In genomic region chr7:16326607-16326971, GRCm38 (mm10) we compare ENCODE assay signal across 10 mouse cellular contexts. TPM values are rescaled to one million over a fixed set of nuclear protein-coding genes. Genes with fewer than 3 reads are reported as not detected.
DNase-seq lines count a peak whose midpoint lies in the region; ATAC-seq and TF ChIP-seq lines count a peak whose summit lies in the region.
"Had no signal": no experiment of that assay in that cellular context is flagged by ENCODE, and none has a peak within 500 bp of the region (broad histone marks: within the 10 kb centered on the region; RNA-seq: fewer than 3 reads in every experiment).

No protein-coding gene starts in this region.

- no peaks in the 10 kb centered on the region for H3K27me3 ChIP-seq in forebrain, embryonic 10.5 days (ENCODE audit: poor library complexity, severe bottlenecking)
- no peaks in the 10 kb centered on the region for H3K27me3 ChIP-seq in forebrain, embryonic 11.5 days (ENCODE audit: control insufficient read depth, insufficient read depth, low read length)
- no peaks in the 10 kb centered on the region for H3K27me3 ChIP-seq in intestine, embryonic 14.5 days (replicated peaks; ENCODE audit: control insufficient read depth, insufficient read depth, low read length)
- no peaks in the 10 kb centered on the region for H3K27me3 ChIP-seq in intestine, postnatal 0 days (replicated peaks; ENCODE audit: control insufficient read depth, insufficient read depth, low read length)
- no peaks in the 10 kb centered on the region for H3K27me3 ChIP-seq in liver, embryonic 13.5 days
- H3K27me3 ChIP-seq: embryonic facial prominence, embryonic 15.5 days; megakaryocyte, embryonic 14.5 days had no signal

- no peak overlapping the region for H3K4me3 ChIP-seq in forebrain, embryonic 10.5 days
- no peak overlapping the region for H3K4me3 ChIP-seq in forebrain, embryonic 11.5 days (ENCODE audit: low read depth, low read length)
- no peak overlapping the region for H3K4me3 ChIP-seq in intestine, embryonic 14.5 days (ENCODE audit: low read depth, low read length)
- H3K4me3 ChIP-seq in intestine, postnatal 0 days (ENCODE audit: low read depth, low read length): no peak overlapping the region
- H3K4me3 ChIP-seq in liver, embryonic 13.5 days (replicated peaks): no peak overlapping the region
- H3K4me3 ChIP-seq: embryonic facial prominence, embryonic 15.5 days had no signal

- no peak overlapping the region for H3K4me2 ChIP-seq in forebrain, embryonic 11.5 days (ENCODE audit: low read depth, low read length, severe bottlenecking)
- no peak overlapping the region for H3K4me2 ChIP-seq in intestine, embryonic 14.5 days (ENCODE audit: low read length)
- no peak overlapping the region for H3K4me2 ChIP-seq in intestine, postnatal 0 days (replicated peaks; ENCODE audit: low read depth)
- no peak overlapping the region for H3K4me2 ChIP-seq in liver, embryonic 13.5 days
- H3K4me2 ChIP-seq: embryonic facial prominence, embryonic 15.5 days had no signal

- no peak overlapping the region for H3K9ac ChIP-seq in forebrain, embryonic 11.5 days (ENCODE audit: low read length)
- H3K9ac ChIP-seq in intestine, embryonic 14.5 days (ENCODE audit: low read length): no peak overlapping the region
- H3K9ac ChIP-seq in intestine, postnatal 0 days (ENCODE audit: low read depth, low read length): no peak overlapping the region
- no peak overlapping the region for H3K9ac ChIP-seq in liver, embryonic 13.5 days
- H3K9ac ChIP-seq: embryonic facial prominence, embryonic 15.5 days had no signal

- no peak for TF ChIP-seq CTCF in intestine, postnatal 0 days (IDR thresholded peaks at IDR 0.05; ENCODE audit: low read depth)

- H3K27ac ChIP-seq in forebrain, embryonic 10.5 days: peak overlapping the region; percentile 30; the same call in 1 of the 2 replicates
- no peak overlapping the region for H3K27ac ChIP-seq in forebrain, embryonic 11.5 days (ENCODE audit: low read depth, low read length)
- H3K27ac ChIP-seq in intestine, embryonic 14.5 days (ENCODE audit: low read depth): no peak overlapping the region
- H3K27ac ChIP-seq in intestine, postnatal 0 days (ENCODE audit: low read depth, low read length): no peak overlapping the region
- H3K27ac ChIP-seq in liver, embryonic 13.5 days: peak overlapping the region; percentile 45

- DNase-seq in forebrain, embryonic 10.5 days (ENCODE audit: extremely low spot score, low spot score): no peak
- DNase-seq in forebrain, embryonic 11.5 days (ENCODE audit: low spot score): no peak
- DNase-seq in intestine, embryonic 14.5 days (ENCODE audit: low spot score): no peak
- peak; percentile 23 for DNase-seq in ES-CJ7 (ENCODE audit: low read depth, low spot score)
- no peak for DNase-seq in liver, embryonic 13.5 days
- DNase-seq in urinary bladder, postnatal 25 days (ENCODE audit: low spot score): no peak
- DNase-seq in cerebellum, adult 9-10 months: no peak

- H3K36me3 ChIP-seq in forebrain, embryonic 10.5 days (replicated peaks): peaks cover 81% of the 10 kb centered on the region
- peaks cover 7% of the 10 kb centered on the region; the same call in 1 of the 2 replicates for H3K36me3 ChIP-seq in forebrain, embryonic 11.5 days (ENCODE audit: control insufficient read depth, insufficient read depth, low read length)
- peaks cover 62% of the 10 kb centered on the region for H3K36me3 ChIP-seq in intestine, embryonic 14.5 days (ENCODE audit: control insufficient read depth, insufficient read depth, low read length)
- H3K36me3 ChIP-seq in intestine, postnatal 0 days (ENCODE audit: control insufficient read depth, insufficient read depth): peaks cover 37% of the 10 kb centered on the region
- H3K36me3 ChIP-seq in liver, embryonic 13.5 days: peaks cover 63% of the 10 kb centered on the region

- 91% methylated on average over 2 of the region's 2 CpGs for WGBS in forebrain, embryonic 10.5 days
- WGBS in forebrain, embryonic 11.5 days: 82% methylated on average over 2 of the region's 2 CpGs
- 86% methylated on average over 2 of the region's 2 CpGs for WGBS in intestine, embryonic 14.5 days
- WGBS in intestine, postnatal 0 days: 90% methylated on average over 2 of the region's 2 CpGs
- 79% methylated on average over 2 of the region's 2 CpGs for WGBS in liver, embryonic 13.5 days (ENCODE audit: insufficient replicate concordance)

- no peaks in the 10 kb centered on the region for H3K9me3 ChIP-seq in forebrain, embryonic 10.5 days
- H3K9me3 ChIP-seq in forebrain, embryonic 11.5 days (ENCODE audit: control insufficient read depth, low read length): no peaks in the 10 kb centered on the region
- no peaks in the 10 kb centered on the region for H3K9me3 ChIP-seq in intestine, embryonic 14.5 days (ENCODE audit: control insufficient read depth, low read length)
- H3K9me3 ChIP-seq in intestine, postnatal 0 days (ENCODE audit: control insufficient read depth): no peaks in the 10 kb centered on the region
- no peaks in the 10 kb centered on the region for H3K9me3 ChIP-seq in liver, embryonic 13.5 days (replicated peaks)
- H3K9me3 ChIP-seq: embryonic facial prominence, embryonic 15.5 days; megakaryocyte, embryonic 14.5 days had no signal

- ATAC-seq in forebrain, embryonic 11.5 days (replicated peaks; ENCODE audit: low FRiP score): no peak
- 0 out of 2 replicates have a peak, but pooled peaks have one; percentile 7 for ATAC-seq in intestine, embryonic 14.5 days (replicated peaks; ENCODE audit: low FRiP score, low TSS enrichment, low read depth)
- no peak for ATAC-seq in intestine, postnatal 0 days
- ATAC-seq in liver, embryonic 13.5 days (ENCODE audit: low read depth): peak; percentile 27

- peaks cover 9% of the 10 kb centered on the region; the same call in 1 of the 2 replicates for H3K4me1 ChIP-seq in forebrain, embryonic 10.5 days
- H3K4me1 ChIP-seq in forebrain, embryonic 11.5 days (replicated peaks; ENCODE audit: control insufficient read depth, insufficient read depth, low read length): peaks cover 2% of the 10 kb centered on the region; the same call in 1 of the 2 replicates
- 0 out of 2 replicates have a peak, but pooled peaks cover 3% of the 10 kb centered on the region for H3K4me1 ChIP-seq in intestine, embryonic 14.5 days (replicated peaks; ENCODE audit: control insufficient read depth, insufficient read depth, low read length)
- no peaks in the 10 kb centered on the region for H3K4me1 ChIP-seq in intestine, postnatal 0 days (replicated peaks; ENCODE audit: control insufficient read depth, insufficient read depth, low read length)
- H3K4me1 ChIP-seq in liver, embryonic 13.5 days (replicated peaks): peaks cover 9% of the 10 kb centered on the region

RNA-seq across cellular contexts. Expression of gene Bbc3, which starts 18.4 kb away (rescaled TPM):
- polyA plus RNA-seq in forebrain, embryonic 10.5 days (2016; fragmentation: Nextera tagmentation; extraction: Ambion mirVana): 16.4 and 18.8 TPM in 2 replicates
- 8.0 and 11.5 TPM in 2 replicates for polyA plus RNA-seq in forebrain, embryonic 11.5 days (2014; fragmentation: Nextera tagmentation; extraction: Ambion mirVana)
- polyA plus RNA-seq in intestine, embryonic 14.5 days (2014; fragmentation: Nextera tagmentation; extraction: Ambion mirVana): 4.1 and 4.9 TPM in 2 replicates
- polyA plus RNA-seq in intestine, postnatal 0 days (2015; fragmentation: Nextera tagmentation; extraction: Ambion mirVana): 6.6 and 7.0 TPM in 2 replicates
- polyA plus RNA-seq in liver, embryonic 13.5 days (2015; fragmentation: Nextera tagmentation; extraction: Ambion mirVana): 4.1 and 4.5 TPM in 2 replicates

RNA-seq across cellular contexts. Expression of gene Ccdc9, which starts 40.0 kb away (rescaled TPM):
- 28.7 and 34.8 TPM in 2 replicates for polyA plus RNA-seq in forebrain, embryonic 10.5 days (2016; fragmentation: Nextera tagmentation; extraction: Ambion mirVana)
- 22.3 and 32.2 TPM in 2 replicates for polyA plus RNA-seq in forebrain, embryonic 11.5 days (2014; fragmentation: Nextera tagmentation; extraction: Ambion mirVana)
- polyA plus RNA-seq in intestine, embryonic 14.5 days (2014; fragmentation: Nextera tagmentation; extraction: Ambion mirVana): 14.4 and 19.0 TPM in 2 replicates
- 14.2 and 14.8 TPM in 2 replicates for polyA plus RNA-seq in intestine, postnatal 0 days (2015; fragmentation: Nextera tagmentation; extraction: Ambion mirVana)
- 12.6 and 17.5 TPM in 2 replicates for polyA plus RNA-seq in liver, embryonic 13.5 days (2015; fragmentation: Nextera tagmentation; extraction: Ambion mirVana)

RNA-seq across cellular contexts. Expression of gene Inafm1, which starts 53.2 kb away (rescaled TPM):
- polyA plus RNA-seq in forebrain, embryonic 10.5 days (2016; fragmentation: Nextera tagmentation; extraction: Ambion mirVana): 5.6 and 6.3 TPM in 2 replicates
- polyA plus RNA-seq in forebrain, embryonic 11.5 days (2014; fragmentation: Nextera tagmentation; extraction: Ambion mirVana): 10.9 and 11.6 TPM in 2 replicates
- 16.0 and 18.1 TPM in 2 replicates for polyA plus RNA-seq in intestine, embryonic 14.5 days (2014; fragmentation: Nextera tagmentation; extraction: Ambion mirVana)
- polyA plus RNA-seq in intestine, postnatal 0 days (2015; fragmentation: Nextera tagmentation; extraction: Ambion mirVana): 24.1 and 24.8 TPM in 2 replicates
- 3.9 and 4.4 TPM in 2 replicates for polyA plus RNA-seq in liver, embryonic 13.5 days (2015; fragmentation: Nextera tagmentation; extraction: Ambion mirVana)

Comparison
In these comparisons a context has a peak if more than half of its experiments do, and no peak if none do; other contexts are left out.
1. H3K27ac ChIP-seq: peak in forebrain, embryonic 10.5 days (single experiment) and liver, embryonic 13.5 days (single experiment); none in forebrain, embryonic 11.5 days (single experiment), intestine, embryonic 14.5 days (single experiment) and intestine, postnatal 0 days (single experiment).
2. ATAC-seq: peak in intestine, embryonic 14.5 days (single experiment) and liver, embryonic 13.5 days (single experiment); none in forebrain, embryonic 11.5 days (single experiment) and intestine, postnatal 0 days (single experiment).